Mouse (Mus musculus) spleen, adult 2 months (tissue): ENCODE results near the gene Lpcat1. TPM values are rescaled to one million over a fixed set of nuclear protein-coding genes. Genes with fewer than 3 reads are reported as not detected.

Source experiments
- DNase-seq, 2 experiments: peaks; one replicate each; pipeline versions ENCODE4 v3.0.0 to v3.0.0-alpha.2; 2012 to 2021; ENCODE audit warnings: low spot score in 2 of 2, low read depth in 1 of 2
- H3K27ac ChIP-seq: fragments of 200-500 bp; 2 replicates; pipeline ENCODE4 v1.5.1; 2012; ENCODE audit warnings: low read length, inconsistent platforms; ENCODE audit not compliant: insufficient read depth
- H3K27me3 ChIP-seq: fragments of 200-500 bp; 2 replicates; pipeline ENCODE4 v1.6.1; 2012; ENCODE audit warnings: mild to moderate bottlenecking, moderate library complexity, low read length, inconsistent platforms; ENCODE audit not compliant: control insufficient read depth, insufficient read depth
- H3K36me3 ChIP-seq: fragments of 200-500 bp; 2 replicates; pipeline ENCODE4 v1.6.1; 2012; ENCODE audit warnings: mild to moderate bottlenecking, low read length, inconsistent platforms; ENCODE audit not compliant: control insufficient read depth, insufficient read depth
- H3K4me1 ChIP-seq: fragments of 200-500 bp; 2 replicates; pipeline ENCODE4 v1.6.1; 2011; ENCODE audit warnings: inconsistent platforms; ENCODE audit not compliant: control insufficient read depth, insufficient read depth, insufficient read length
- H3K4me3 ChIP-seq: fragments of 200-500 bp; 2 replicates; pipeline ENCODE4 v1.5.1; 2011; ENCODE audit warnings: mild to moderate bottlenecking, inconsistent platforms; ENCODE audit not compliant: insufficient read depth, insufficient read length; ENCODE audit errors: extremely low read depth
- CTCF ChIP-seq: fragments of 200-500 bp; IDR thresholded peaks from 2 replicates; pipeline ENCODE4 v1.5.1; 2011; ENCODE audit warnings: mild to moderate bottlenecking, inconsistent platforms; ENCODE audit not compliant: insufficient read depth, insufficient read length, insufficient replicate concordance; ENCODE audit errors: extremely low read depth
- POLR2A ChIP-seq: fragments of 200-500 bp; IDR thresholded peaks from 2 replicates; pipeline ENCODE4 v1.6.1; 2011; ENCODE audit warnings: low read depth, low read length, inconsistent platforms
- WGBS: fragments of 180-500 bp; shearing (Covaris S2); methylation state at CpG from one replicate; pipeline ENCODE4 v1.1.7; 2018; 5-methylcytosine and 5-hydroxymethylcytosine counted together
- polyA plus RNA-seq: library from polyadenylated mRNA; depleted of rRNA; stranded (reverse); fragments of >200 nt; gene quantifications from 2 replicates; pipeline ENCODE4 v1.2.3, GENCODE M21; 2012

The Lpcat1 gene
- polyA plus RNA-seq, 1 experiment = 64.9 TPM

GRCm38 (mm10) chr13:73499893-73500604 lies 33.1 kb downstream of the Lpcat1 start:
- no peaks in the 10 kb centered on the region for H3K4me1 ChIP-seq
- H3K27ac ChIP-seq = no peak overlapping the region
- H3K27me3 ChIP-seq = no peaks in the 10 kb centered on the region
- H3K36me3 ChIP-seq = peaks cover 34% of the 10 kb centered on the region
- 62% methylated on average over 6 of the region's 6 CpGs for WGBS
- TF ChIP-seq POLR2A = no peak
- no peak for TF ChIP-seq CTCF
- DNase-seq = no peak
- H3K4me3 ChIP-seq = no peak overlapping the region

- Histone ChIP-seq H3K36me3 (peaks cover 29% of the 10 kb centered on the region), H3K27ac (no peak overlapping the region), H3K4me3 (no peak overlapping the region), H3K27me3 (no peaks in the 10 kb centered on the region), H3K4me1 (no peaks in the 10 kb centered on the region)
- 64% methylated on average over 2 of the region's 2 CpGs for WGBS
- peak in 1 of 2 experiments; percentile 43 for DNase-seq
- no peak for TF ChIP-seq POLR2A
- TF ChIP-seq CTCF = peak; percentile 10; the same call in 1 of the 2 replicates
These were observed 35.7 kb downstream of the Lpcat1 start for GRCm38 (mm10) chr13:73502719-73503118.

- Histone ChIP-seq H3K27ac (no peak overlapping the region), H3K36me3 (peaks cover 28% of the 10 kb centered on the region), H3K4me1 (no peaks in the 10 kb centered on the region), H3K27me3 (no peaks in the 10 kb centered on the region), H3K4me3 (no peak overlapping the region)
- TF ChIP-seq POLR2A (no peak), CTCF (peak; percentile 77; the same call in 1 of the 2 replicates)
- DNase-seq = peak; percentile 45 to 80
- 79% methylated on average over 7 of the region's 7 CpGs for WGBS
These were observed 38.9 kb downstream of the Lpcat1 start for GRCm38 (mm10) chr13:73505686-73506467.

GRCm38 (mm10) chr13:73508817-73509550 lies 42.0 kb downstream of the Lpcat1 start:
- Histone ChIP-seq H3K36me3 (peaks cover 41% of the 10 kb centered on the region), H3K4me1 (no peaks in the 10 kb centered on the region), H3K4me3 (no peak overlapping the region), H3K27me3 (no peaks in the 10 kb centered on the region), H3K27ac (no peak overlapping the region)
- WGBS = 86% methylated on average over 8 of the region's 8 CpGs
- DNase-seq = no peak
- TF ChIP-seq CTCF (no peak), POLR2A (no peak)

- TF ChIP-seq CTCF = no peak
- TF ChIP-seq POLR2A = no peak
- Histone ChIP-seq H3K27me3 (no peaks in the 10 kb centered on the region), H3K4me3 (no peak overlapping the region), H3K36me3 (peaks cover 49% of the 10 kb centered on the region), H3K4me1 (no peaks in the 10 kb centered on the region), H3K27ac (no peak overlapping the region)
- 90% methylated on average over 6 of the region's 6 CpGs for WGBS
- DNase-seq = no peak
These were observed 42.9 kb downstream of the Lpcat1 start for GRCm38 (mm10) chr13:73509869-73510268.

- Histone ChIP-seq H3K27ac (no peak overlapping the region), H3K4me1 (no peaks in the 10 kb centered on the region), H3K27me3 (no peaks in the 10 kb centered on the region), H3K36me3 (peaks cover 51% of the 10 kb centered on the region), H3K4me3 (no peak overlapping the region)
- TF ChIP-seq POLR2A (no peak), CTCF (peak; percentile 76; the same call in 1 of the 2 replicates)
- 59% methylated on average over 13 of the region's 13 CpGs for WGBS
- peak; percentile 30 to 61 for DNase-seq
These were observed 46.0 kb downstream of the Lpcat1 start for GRCm38 (mm10) chr13:73512776-73513673.
